Mouse (Mus musculus) midbrain, postnatal 0 days (tissue): ENCODE measurements around the gene Tigd3. TPM values are rescaled to one million over a fixed set of nuclear protein-coding genes. Genes with fewer than 3 reads are reported as not detected.

Source experiments
- ATAC-seq: fragments of 200-750 bp; cut with Nextera tagmentation; 2 replicates; pipeline ENCODE4 v1.8.0; 2017; ENCODE audit warnings: moderate number of reproducible peaks, mild to moderate bottlenecking, moderate TSS enrichment, moderate library complexity; ENCODE audit not compliant: low FRiP score
- DNase-seq: peaks from one replicate; pipeline ENCODE4 v3.0.0-alpha.2; 2015; ENCODE audit warnings: low spot score
- H3K27ac ChIP-seq: fragments of 300-500 bp; sonication (generic); 2 replicates; pipeline ENCODE4 v1.5.1; 2014; ENCODE audit warnings: low read depth, mild to moderate bottlenecking, low read length, mixed read lengths
- H3K27me3 ChIP-seq: fragments of 300-500 bp; sonication (generic); 2 replicates; pipeline ENCODE4 v1.6.1; 2014; ENCODE audit warnings: low read length, control low read depth, mixed read lengths; ENCODE audit not compliant: insufficient read depth
- H3K36me3 ChIP-seq: fragments of 300-500 bp; sonication (generic); 2 replicates; pipeline ENCODE4 v1.6.1; 2014; ENCODE audit warnings: low read length, control low read depth, mixed read lengths; ENCODE audit not compliant: insufficient read depth
- H3K4me1 ChIP-seq: fragments of 300-500 bp; sonication (generic); 2 replicates; pipeline ENCODE4 v1.6.1; 2014; ENCODE audit warnings: mild to moderate bottlenecking, control low read depth, antibody characterized with exemption, low read length, mixed read lengths; ENCODE audit not compliant: insufficient read depth
- H3K4me2 ChIP-seq: fragments of 300-500 bp; sonication (generic); 2 replicates; pipeline ENCODE4 v1.6.1; 2014; ENCODE audit warnings: low read depth, mild to moderate bottlenecking, low read length, mixed read lengths; ENCODE audit not compliant: poor library complexity, severe bottlenecking
- H3K4me3 ChIP-seq: fragments of 300-500 bp; sonication (generic); 2 replicates; pipeline ENCODE4 v1.5.1; 2014; ENCODE audit warnings: low read depth, mild to moderate bottlenecking, low read length, moderate library complexity
- H3K9ac ChIP-seq: fragments of 300-500 bp; sonication (generic); replicated peaks from 2 replicates; pipeline ENCODE4 v1.6.1; 2014; ENCODE audit warnings: mild to moderate bottlenecking, low read length, moderate library complexity, mixed read lengths; ENCODE audit not compliant: poor library complexity, severe bottlenecking
- H3K9me3 ChIP-seq: fragments of 300-500 bp; sonication (generic); 2 replicates; pipeline ENCODE4 v1.6.1; 2016; ENCODE audit warnings: low read length, control low read depth
- CTCF ChIP-seq: IDR thresholded peaks from 2 replicates; pipeline ENCODE4 v1.5.1; 2016; ENCODE audit warnings: antibody characterized with exemption, mild to moderate bottlenecking
- WGBS: fragments of 180-500 bp; shearing (Covaris S2); extraction: QIAGEN DNeasy Blood & Tissue Kit; methylation state at CpG from one replicate; pipeline ENCODE4 v1.1.7; 2014; 5-methylcytosine and 5-hydroxymethylcytosine counted together
- polyA plus RNA-seq: library from polyadenylated mRNA; unstranded; fragments of >200 nt; fragmentation: Nextera tagmentation; extraction: Ambion mirVana; gene quantifications from 2 replicates; pipeline ENCODE4 v1.2.1, GENCODE M21; 2015
- total RNA-seq: library from RNA; depleted of rRNA; stranded (reverse); fragments of >200 nt; gene quantifications from 2 replicates; pipeline ENCODE4 v1.2.3, GENCODE M21; 2014

The Tigd3 gene
- total and polyA plus RNA-seq, 2 experiments from 2014 or later: 9.0 to 10.6 TPM

DNA sequence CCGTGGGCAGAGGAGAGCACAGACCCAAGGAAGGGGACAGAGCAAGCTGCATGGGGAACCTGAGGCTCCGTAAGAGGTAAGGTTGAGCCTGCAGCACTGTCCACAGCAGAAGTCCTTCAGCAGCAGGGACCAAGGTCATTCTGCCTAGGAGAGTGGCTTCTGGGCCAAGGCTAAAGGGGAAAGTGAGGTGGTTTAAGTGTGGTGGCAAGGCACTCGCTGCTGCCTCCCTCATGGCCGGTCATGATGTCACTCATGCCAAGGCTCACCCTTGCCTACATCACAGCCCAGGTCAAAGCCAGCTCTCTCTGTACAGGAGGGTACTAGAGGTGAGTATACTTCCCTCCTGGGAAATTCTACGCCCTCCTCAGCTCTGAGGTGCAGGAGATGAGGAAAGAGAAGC, 30.2 kb downstream of the Tigd3 start:
- H3K4me1 ChIP-seq: no peaks in the 10 kb centered on the region
- H3K27me3 ChIP-seq: no peaks in the 10 kb centered on the region
- H3K4me2 ChIP-seq: no peak overlapping the region
- H3K36me3 ChIP-seq: peaks cover 38% of the 10 kb centered on the region
- WGBS: 94% methylated on average over 5 of the region's 5 CpGs
- TF ChIP-seq CTCF: no peak
- no peak overlapping the region for H3K9ac ChIP-seq
- DNase-seq: no peak
- H3K4me3 ChIP-seq: no peak overlapping the region
- no peak for ATAC-seq
- H3K27ac ChIP-seq: no peak overlapping the region
- H3K9me3 ChIP-seq: no peaks in the 10 kb centered on the region

- WGBS: 98% methylated on average over 14 of the region's 14 CpGs
- H3K9me3 ChIP-seq: no peaks in the 10 kb centered on the region
- H3K36me3 ChIP-seq: peaks cover 36% of the 10 kb centered on the region
- peak; percentile 44 for TF ChIP-seq CTCF
- no peak overlapping the region for H3K4me2 ChIP-seq
- DNase-seq (no peak), ATAC-seq (no peak)
- no peak overlapping the region for H3K9ac ChIP-seq
- no peaks in the 10 kb centered on the region for H3K27me3 ChIP-seq
- no peak overlapping the region for H3K27ac ChIP-seq
- no peak overlapping the region for H3K4me3 ChIP-seq
- H3K4me1 ChIP-seq: no peaks in the 10 kb centered on the region
Measured at GRCm38 (mm10) chr19:5862335-5863085, 31.4 kb downstream of the Tigd3 start.

DNA sequence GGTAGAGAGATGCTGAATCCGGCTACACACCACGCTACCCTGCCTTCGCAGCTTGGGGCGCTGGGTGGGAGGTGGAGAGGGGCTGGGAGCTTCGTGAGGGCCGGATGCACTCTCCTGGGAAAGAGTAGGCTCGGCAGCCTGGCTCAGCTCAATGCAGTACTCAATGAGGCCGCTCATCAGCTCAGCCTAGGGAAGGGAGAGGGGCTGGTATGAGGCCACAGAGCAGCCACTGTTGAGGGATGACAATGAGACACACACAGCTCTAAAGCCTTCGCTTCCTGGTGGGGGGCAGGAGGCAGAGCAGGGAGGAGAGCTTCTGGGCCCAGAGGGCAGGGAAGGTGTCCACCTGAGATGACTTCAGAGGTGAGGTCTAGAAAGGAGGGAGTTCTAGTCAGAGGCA, 37.3 kb downstream of the Tigd3 start:
- TF ChIP-seq CTCF: no peak
- no peak overlapping the region for H3K9ac ChIP-seq
- no peaks in the 10 kb centered on the region for H3K9me3 ChIP-seq
- H3K27me3 ChIP-seq: no peaks in the 10 kb centered on the region
- H3K27ac ChIP-seq: no peak overlapping the region
- no peaks in the 10 kb centered on the region for H3K4me1 ChIP-seq
- H3K36me3 ChIP-seq: peaks cover 23% of the 10 kb centered on the region
- no peak for DNase-seq
- no peak overlapping the region for H3K4me3 ChIP-seq
- 0 out of 2 replicates have a peak, but pooled peaks have one; percentile 31 for ATAC-seq
- no peak overlapping the region for H3K4me2 ChIP-seq
- 85% methylated on average over 9 of the region's 9 CpGs for WGBS

GRCm38 (mm10) chr19:5852035-5852722, 41.8 kb downstream of the Tigd3 start:
- H3K27me3 ChIP-seq: no peaks in the 10 kb centered on the region
- no peak overlapping the region for H3K27ac ChIP-seq
- H3K4me2 ChIP-seq: no peak overlapping the region
- no peak overlapping the region for H3K9ac ChIP-seq
- no peak for TF ChIP-seq CTCF
- 90% methylated on average over 12 of the region's 12 CpGs for WGBS
- peaks cover 12% of the 10 kb centered on the region for H3K36me3 ChIP-seq
- no peak for ATAC-seq
- H3K9me3 ChIP-seq: no peaks in the 10 kb centered on the region
- no peak for DNase-seq
- H3K4me1 ChIP-seq: peaks cover 25% of the 10 kb centered on the region
- no peak overlapping the region for H3K4me3 ChIP-seq

- H3K9ac ChIP-seq: no peak overlapping the region; the same call in 1 of the 2 replicates
- peaks cover 27% of the 10 kb centered on the region for H3K4me1 ChIP-seq
- ATAC-seq: no peak
- H3K27ac ChIP-seq: no peak overlapping the region
- no peak overlapping the region for H3K4me2 ChIP-seq
- DNase-seq: no peak
- H3K9me3 ChIP-seq: no peaks in the 10 kb centered on the region
- H3K4me3 ChIP-seq: no peak overlapping the region
- no peak for TF ChIP-seq CTCF
- H3K36me3 ChIP-seq: peaks cover 11% of the 10 kb centered on the region
- WGBS: 69% methylated on average over 5 of the region's 5 CpGs
- no peaks in the 10 kb centered on the region for H3K27me3 ChIP-seq
Measured at GRCm38 (mm10) chr19:5851481-5851971, 42.4 kb downstream of the Tigd3 start.

GRCm38 (mm10) chr19:5850860-5851259, 43.1 kb downstream of the Tigd3 start:
- Histone ChIP-seq H3K36me3 (peaks cover 8% of the 10 kb centered on the region), H3K4me2 (no peak overlapping the region), H3K9me3 (no peaks in the 10 kb centered on the region), H3K9ac (no peak overlapping the region), H3K27ac (no peak overlapping the region), H3K4me3 (no peak overlapping the region), H3K4me1 (peaks cover 27% of the 10 kb centered on the region), H3K27me3 (no peaks in the 10 kb centered on the region)
- 86% methylated on average over 3 of the region's 3 CpGs for WGBS
- no peak for DNase-seq
- TF ChIP-seq CTCF: no peak
- no peak for ATAC-seq
